In genomic region chr10:41984221-41984620, GRCm38 (mm10) we compare ENCODE assay signal across 24 mouse cellular contexts. TPM values are rescaled to one million over a fixed set of nuclear protein-coding genes. Genes with fewer than 3 reads are reported as not detected.
DNase-seq lines count a peak whose midpoint lies in the region; ATAC-seq lines count a peak whose summit lies in the region.
"Had no signal": no experiment of that assay in that cellular context is flagged by ENCODE, and none has a peak within 500 bp of the region (broad histone marks: within the 10 kb centered on the region; RNA-seq: fewer than 3 reads in every experiment).

No protein-coding gene starts in this region.

- no peak overlapping the region for H3K4me3 ChIP-seq in heart, embryonic 10.5 days
- H3K4me3 ChIP-seq: embryonic facial prominence, embryonic 10.5 days; forebrain, embryonic 13.5 days; intestine, embryonic 15.5 days; limb, embryonic 13.5 days; lung, embryonic 15.5 days; midbrain, embryonic 12.5 days had no signal

- no peaks in the 10 kb centered on the region for H3K4me1 ChIP-seq in heart, embryonic 10.5 days
- H3K4me1 ChIP-seq: embryonic facial prominence, embryonic 10.5 days; forebrain, embryonic 13.5 days; intestine, embryonic 15.5 days; limb, embryonic 13.5 days; midbrain, embryonic 12.5 days had no signal

- no peaks in the 10 kb centered on the region for H3K36me3 ChIP-seq in splenic B cell, adult 2 months (ENCODE audit: control insufficient read depth, insufficient read depth, low read length, poor library complexity, severe bottlenecking)
- no peaks in the 10 kb centered on the region for H3K36me3 ChIP-seq in heart, embryonic 10.5 days
- H3K36me3 ChIP-seq: embryonic facial prominence, embryonic 10.5 days; intestine, embryonic 15.5 days; limb, embryonic 13.5 days; lung, embryonic 15.5 days; midbrain, embryonic 12.5 days had no signal

- no peaks in the 10 kb centered on the region for H3K27me3 ChIP-seq in splenic B cell, adult 2 months (ENCODE audit: control insufficient read depth, insufficient read depth, low read length, poor library complexity, severe bottlenecking)
- H3K27me3 ChIP-seq in heart, embryonic 10.5 days (ENCODE audit: insufficient read depth, poor library complexity, severe bottlenecking), result peaks cover 17% of the 10 kb centered on the region; the same call in 1 of the 2 replicates
- H3K27me3 ChIP-seq: forebrain, embryonic 13.5 days; intestine, embryonic 15.5 days; lung, embryonic 15.5 days had no signal

- no peak for ATAC-seq in CD4-positive, CD25-positive, alpha-beta regulatory T cell, adult 4 months
- ATAC-seq: forebrain, embryonic 13.5 days; intestine, embryonic 15.5 days had no signal

- WGBS in heart, embryonic 10.5 days, result 87% methylated on average over 6 of the region's 6 CpGs

- H3K27ac ChIP-seq in heart, embryonic 10.5 days, result no peak overlapping the region
- H3K27ac ChIP-seq: embryonic facial prominence, embryonic 10.5 days; forebrain, embryonic 13.5 days; hindbrain, embryonic 14.5 days; intestine, embryonic 15.5 days; limb, embryonic 13.5 days; liver, embryonic 14.5 days; lung, embryonic 15.5 days; macrophage; midbrain, embryonic 12.5 days had no signal

- peak; percentile 29 for DNase-seq in CD4-positive, CD25-positive, alpha-beta regulatory T cell, adult 2 months (ENCODE audit: low read depth, low spot score)
- peak; percentile 61 to 65 for DNase-seq in right cerebral cortex, adult 2 months (ENCODE audit: low spot score in 2 of 2)
- no peak for DNase-seq in right cerebral cortex, postnatal 10 days (ENCODE audit: low spot score in 2 of 2)
- DNase-seq in left cerebral cortex, postnatal 14 days (ENCODE audit: low spot score in 2 of 2), result peak; percentile 29 to 33
- DNase-seq in splenic B cell, adult 2 months (ENCODE audit: low read depth, low spot score), result peak; percentile 54
- DNase-seq in adrenal gland, adult 2 months, result no peak
- no peak for DNase-seq in heart, embryonic 10.5 days (ENCODE audit: low spot score)
- DNase-seq: cerebellum, adult 8-10 months; heart, adult 18-20 months; heart, postnatal 36 days; kidney, adult 9 months; kidney, postnatal 4 days; layer of hippocampus, adult 9-11 months; thymus, adult 18-20 months had no signal

- H3K9me3 ChIP-seq in heart, embryonic 10.5 days, result no peaks in the 10 kb centered on the region
- H3K9me3 ChIP-seq: embryonic facial prominence, embryonic 10.5 days; forebrain, embryonic 13.5 days; intestine, embryonic 15.5 days; limb, embryonic 13.5 days; lung, embryonic 15.5 days; midbrain, embryonic 12.5 days had no signal

- intact Hi-C loops in left cerebral cortex, postnatal 14 days (cut with DNase I), result loop anchor here (5.0 kb wide), 1 partner anchor 293 kb away; the partner anchor contains the start of gene Foxo3

RNA-seq across cellular contexts. Expression of gene Armc2, which starts 34.0 kb away (rescaled TPM):
- polyA plus RNA-seq in CD4-positive, CD25-positive, alpha-beta regulatory T cell, adult 4 months (2017; shearing (Covaris generic)), result under 1 TPM; 0.48 to 0.56 TPM
- 10 to 100 TPM; 14.2 to 18.0 TPM for total RNA-seq in left cerebral cortex, postnatal 14 days (2021)
- total RNA-seq in adrenal gland, adult 2 months (2021), result 1 to 10 TPM; 2.0 to 2.4 TPM
- polyA plus RNA-seq in adrenal gland, adult 2 months (2012; rRNA removed), result 0.40 and 0.75 TPM in 2 replicates
- polyA plus RNA-seq in heart, embryonic 10.5 days (2016; fragmentation: Nextera tagmentation; extraction: Ambion mirVana), result 0.99 and 1.4 TPM in 2 replicates

Comparison
In these comparisons a context has a peak if more than half of its experiments do, and no peak if none do; other contexts are left out.
1. DNase-seq: peak in CD4-positive, CD25-positive, alpha-beta regulatory T cell, adult 2 months (single experiment), right cerebral cortex, adult 2 months (2 of 2), left cerebral cortex, postnatal 14 days (2 of 2) and splenic B cell, adult 2 months (single experiment); none in right cerebral cortex, postnatal 10 days (0 of 2), adrenal gland, adult 2 months (single experiment) and heart, embryonic 10.5 days (single experiment).